Mouse (Mus musculus) intestine, embryonic 16.5 days (tissue): ENCODE measurements around the gene Scamp4. TPM values are rescaled to one million over a fixed set of nuclear protein-coding genes. Genes with fewer than 3 reads are reported as not detected.

Experiments used
- ATAC-seq: fragments of 200-750 bp; cut with Nextera tagmentation; 2 replicates; pipeline ENCODE4 v1.8.0; 2017; ENCODE audit warnings: moderate TSS enrichment, moderate library complexity
- H3K27ac ChIP-seq: fragments of 300-500 bp; sonication (generic); 2 replicates; pipeline ENCODE4 v1.5.1; 2014; ENCODE audit warnings: mild to moderate bottlenecking, low read length
- H3K27me3 ChIP-seq: fragments of 300-500 bp; sonication (generic); replicated peaks from 2 replicates; pipeline ENCODE4 v1.6.1; 2014; ENCODE audit warnings: low read length, control low read depth, mixed read lengths; ENCODE audit not compliant: control insufficient read depth, insufficient read depth
- H3K36me3 ChIP-seq: fragments of 300-500 bp; sonication (generic); 2 replicates; pipeline ENCODE4 v1.6.1; 2014; ENCODE audit warnings: low read length, control low read depth; ENCODE audit not compliant: control insufficient read depth, insufficient read depth
- H3K4me1 ChIP-seq: fragments of 300-500 bp; sonication (generic); 2 replicates; pipeline ENCODE4 v1.6.1; 2014; ENCODE audit warnings: low read length, control low read depth, mixed read lengths; ENCODE audit not compliant: control insufficient read depth, insufficient read depth
- H3K4me2 ChIP-seq: fragments of 300-500 bp; sonication (generic); 2 replicates; pipeline ENCODE4 v1.6.1; 2014; ENCODE audit warnings: low read depth, low read length, control low read depth
- H3K4me3 ChIP-seq: fragments of 300-500 bp; sonication (generic); 2 replicates; pipeline ENCODE4 v1.5.1; 2014; ENCODE audit warnings: mild to moderate bottlenecking, low read length
- H3K9ac ChIP-seq: fragments of 300-500 bp; sonication (generic); 2 replicates; pipeline ENCODE4 v1.6.1; 2014; ENCODE audit warnings: low read depth, low read length
- H3K9me3 ChIP-seq: fragments of 300-500 bp; sonication (generic); 2 replicates; pipeline ENCODE4 v1.6.1; 2016; ENCODE audit warnings: low read length, control low read depth; ENCODE audit not compliant: control insufficient read depth
- WGBS: fragments of 180-500 bp; shearing (Covaris S2); extraction: QIAGEN DNeasy Blood & Tissue Kit; methylation state at CpG from one replicate; pipeline ENCODE4 v1.1.7; 2014; 5-methylcytosine and 5-hydroxymethylcytosine counted together
- polyA plus RNA-seq: library from polyadenylated mRNA; unstranded; fragments of >200 nt; fragmentation: Nextera tagmentation; extraction: Ambion mirVana; gene quantifications from 2 replicates; pipeline ENCODE4 v1.2.1, GENCODE M21; 2015

The Scamp4 gene
- polyA plus RNA-seq, 1 experiment from 2014 or later = 127 TPM

GRCm38 (mm10) chr10:80568876-80569275, 33.8 kb upstream of the Scamp4 start:
- H3K27ac ChIP-seq = no peak overlapping the region
- no peak overlapping the region for H3K4me2 ChIP-seq
- WGBS = 95% methylated on average over 28 of the region's 29 CpGs
- H3K27me3 ChIP-seq = no peaks in the 10 kb centered on the region
- H3K9ac ChIP-seq = no peak overlapping the region
- no peaks in the 10 kb centered on the region for H3K36me3 ChIP-seq
- H3K4me1 ChIP-seq = peaks cover 48% of the 10 kb centered on the region
- ATAC-seq = no peak
- no peaks in the 10 kb centered on the region for H3K9me3 ChIP-seq
- no peak overlapping the region for H3K4me3 ChIP-seq

- Histone ChIP-seq H3K4me3 (peak overlapping the region; percentile 27), H3K4me2 (peak overlapping the region; percentile 48)
- 26% methylated on average over 10 of the region's 10 CpGs for WGBS
These were observed 33.0 kb upstream of the Scamp4 start for GRCm38 (mm10) chr10:80569664-80570066.

GRCm38 (mm10) chr10:80570419-80570818, 32.3 kb upstream of the Scamp4 start:
- no peak for ATAC-seq
- H3K4me1 ChIP-seq = peaks cover 58% of the 10 kb centered on the region
- H3K4me3 ChIP-seq = no peak overlapping the region
- H3K9ac ChIP-seq = peak overlapping the region; percentile 59; the same call in 1 of the 2 replicates
- H3K36me3 ChIP-seq = no peaks in the 10 kb centered on the region
- H3K27ac ChIP-seq = 0 out of 2 replicates have a peak overlapping the region, but pooled peaks have one; percentile 63
- no peaks in the 10 kb centered on the region for H3K9me3 ChIP-seq
- 84% methylated on average over 10 of the region's 10 CpGs for WGBS
- no peaks in the 10 kb centered on the region for H3K27me3 ChIP-seq
- peak overlapping the region; percentile 48; the same call in 1 of the 2 replicates for H3K4me2 ChIP-seq

More at GRCm38 (mm10) chr10:80569664-80570066, 33.0 kb upstream of the Scamp4 start:
- no peaks in the 10 kb centered on the region for H3K36me3 ChIP-seq
- peak; percentile 63 for ATAC-seq
- peak overlapping the region; percentile 61 for H3K27ac ChIP-seq
- H3K9me3 ChIP-seq = no peaks in the 10 kb centered on the region
- peaks cover 55% of the 10 kb centered on the region for H3K4me1 ChIP-seq
- peak overlapping the region; percentile 59 for H3K9ac ChIP-seq
- no peaks in the 10 kb centered on the region for H3K27me3 ChIP-seq

GRCm38 (mm10) chr10:80570871-80571836, 31.5 kb upstream of the Scamp4 start:
- Histone ChIP-seq H3K4me1 (peaks cover 65% of the 10 kb centered on the region), H3K27me3 (no peaks in the 10 kb centered on the region), H3K27ac (peak overlapping the region; percentile 63), H3K9ac (peak overlapping the region; percentile 59), H3K9me3 (no peaks in the 10 kb centered on the region), H3K36me3 (no peaks in the 10 kb centered on the region), H3K4me2 (peak overlapping the region; percentile 38), H3K4me3 (peak overlapping the region; percentile 19)
- 25% methylated on average over 30 of the region's 30 CpGs for WGBS
- ATAC-seq = peak; percentile 22

- no peak overlapping the region for H3K27ac ChIP-seq
- no peaks in the 10 kb centered on the region for H3K9me3 ChIP-seq
- no peak overlapping the region for H3K4me2 ChIP-seq
- peaks cover 60% of the 10 kb centered on the region for H3K4me1 ChIP-seq
- no peaks in the 10 kb centered on the region for H3K36me3 ChIP-seq
- WGBS = 79% methylated on average over 2 of the region's 2 CpGs
- no peak for ATAC-seq
- no peak overlapping the region for H3K9ac ChIP-seq
- H3K27me3 ChIP-seq = no peaks in the 10 kb centered on the region
- H3K4me3 ChIP-seq = no peak overlapping the region
These were observed 30.2 kb upstream of the Scamp4 start for GRCm38 (mm10) chr10:80572477-80572876.

- Histone ChIP-seq H3K4me1 (peaks cover 65% of the 10 kb centered on the region), H3K27ac (no peak overlapping the region), H3K27me3 (no peaks in the 10 kb centered on the region), H3K4me2 (no peak overlapping the region), H3K9me3 (no peaks in the 10 kb centered on the region), H3K9ac (peak overlapping the region; percentile 38; the same call in 1 of the 2 replicates), H3K36me3 (no peaks in the 10 kb centered on the region), H3K4me3 (no peak overlapping the region)
- no peak for ATAC-seq
- 51% methylated on average over 9 of the region's 9 CpGs for WGBS
These were observed 28.7 kb upstream of the Scamp4 start for GRCm38 (mm10) chr10:80573944-80574343.

GRCm38 (mm10) chr10:80574896-80575295, 27.8 kb upstream of the Scamp4 start:
- H3K4me2 ChIP-seq = no peak overlapping the region
- no peaks in the 10 kb centered on the region for H3K9me3 ChIP-seq
- WGBS = 68% methylated on average over 3 of the region's 3 CpGs
- no peak overlapping the region for H3K9ac ChIP-seq
- no peak for ATAC-seq
- H3K36me3 ChIP-seq = no peaks in the 10 kb centered on the region
- H3K4me3 ChIP-seq = no peak overlapping the region
- H3K27ac ChIP-seq = no peak overlapping the region
- peaks cover 59% of the 10 kb centered on the region for H3K4me1 ChIP-seq
- no peaks in the 10 kb centered on the region for H3K27me3 ChIP-seq

- no peak overlapping the region for H3K27ac ChIP-seq
- H3K4me3 ChIP-seq = peak overlapping the region; percentile 84
- H3K27me3 ChIP-seq = no peaks in the 10 kb centered on the region
- ATAC-seq = no peak
- H3K4me1 ChIP-seq = peaks cover 48% of the 10 kb centered on the region
- WGBS = 10% methylated on average over 17 of the region's 17 CpGs
- H3K4me2 ChIP-seq = peak overlapping the region; percentile 98
- no peaks in the 10 kb centered on the region for H3K36me3 ChIP-seq
- H3K9ac ChIP-seq = peak overlapping the region; percentile 80
- H3K9me3 ChIP-seq = no peaks in the 10 kb centered on the region
These were observed 26.7 kb upstream of the Scamp4 start for GRCm38 (mm10) chr10:80575925-80576324.

- peak overlapping the region; percentile 88 for H3K27ac ChIP-seq
- peak overlapping the region; percentile 80 for H3K9ac ChIP-seq
- peak; percentile 8 for ATAC-seq
- H3K36me3 ChIP-seq = no peaks in the 10 kb centered on the region
- H3K9me3 ChIP-seq = no peaks in the 10 kb centered on the region
- H3K4me1 ChIP-seq = peaks cover 42% of the 10 kb centered on the region
- under 1% methylated on average over 85 of the region's 96 CpGs for WGBS
- peak overlapping the region; percentile 98 for H3K4me2 ChIP-seq
- H3K27me3 ChIP-seq = no peaks in the 10 kb centered on the region
- peak overlapping the region; percentile 84 for H3K4me3 ChIP-seq
These were observed 26.1 kb upstream of the Scamp4 start for GRCm38 (mm10) chr10:80576351-80577194.
